Mouse (Mus musculus): ENCODE measurements at regions not wholly inside any gene's neighbourhood (a gene's known extent, or its start where the extent isn't known, plus 50 kb on each side); places are given as distances from the start of the nearest gene placed in this dataset.

DNA sequence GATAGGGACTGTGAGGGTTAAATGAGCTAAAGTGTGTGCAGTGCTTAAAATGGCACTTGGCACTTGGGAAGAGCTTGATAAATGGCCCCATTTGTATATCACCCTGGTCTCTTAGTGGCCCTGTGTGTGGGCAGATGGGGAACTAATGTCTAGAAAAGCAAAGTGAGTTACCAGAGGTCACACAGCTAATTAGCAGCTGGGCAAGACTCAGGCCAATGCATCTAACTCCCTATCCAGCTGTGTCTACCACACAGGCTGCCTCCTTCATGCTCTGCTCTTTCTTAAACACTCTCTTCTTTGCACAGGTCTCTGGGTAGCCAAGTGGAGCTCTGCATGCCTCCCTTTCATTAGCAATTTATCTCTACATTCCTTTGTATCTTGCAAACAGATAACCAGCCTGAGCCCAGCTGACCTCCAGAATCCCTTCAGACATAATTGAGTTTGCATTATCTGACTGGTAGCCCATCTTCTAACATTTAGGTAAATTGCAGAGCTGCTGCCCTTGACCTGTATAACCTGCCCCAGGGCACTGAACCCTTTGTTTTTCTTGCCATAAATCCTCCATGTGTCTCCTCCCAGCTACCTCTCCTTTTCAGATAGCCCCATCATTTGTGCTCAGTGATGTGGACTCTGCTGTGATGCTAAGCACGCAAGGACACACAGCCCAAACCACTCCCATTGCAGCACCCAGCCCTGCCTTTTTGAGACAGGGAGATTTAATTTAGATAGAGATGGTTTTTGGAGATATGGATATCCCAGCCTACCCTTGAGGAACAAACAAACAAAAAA, 263.5 kb upstream of the Plxna2 start:
- TF ChIP-seq TAL1 (conservative IDR thresholded peaks at IDR 0.05; ENCODE audit: low read depth, low read length): no peak
- TF ChIP-seq CTCF (IDR thresholded peaks at IDR 0.05; ENCODE audit: low read depth, low read length): no peak
- TF ChIP-seq GATA2 (IDR thresholded peaks at IDR 0.05; ENCODE audit: borderline replicate concordance, low read depth, low read length): no peak
- no peak for TF ChIP-seq GATA1 (IDR thresholded peaks at IDR 0.05; ENCODE audit: borderline replicate concordance, low read length)
